Mouse (Mus musculus): ENCODE data around the gene Zmynd15.

Zmynd15 gene

GRCm38 (mm10) chr11:70500476-70500812 is 41.2 kb downstream of the Zmynd15 start:
- intact Hi-C loops (cut with DNase I): no loop called here

GRCm38 (mm10) chr11:70502018-70502417 is 42.8 kb downstream of the Zmynd15 start:
- intact Hi-C loops (cut with DNase I): loop anchor here (2.0 kb wide), 1 partner anchor 49 kb away; no protein-coding TSS in a partner anchor

GRCm38 (mm10) chr11:70504970-70505369 is 45.7 kb downstream of the Zmynd15 start, which contains the start of gene Tm4sf5:
TSS of gene Tm4sf5 (plus strand) at chr11:70505244.
- intact Hi-C loops (cut with DNase I): loop anchor here (5.0 kb wide), 2 partner anchors 73 to 93 kb away; partner anchors contain the start of genes Arrb2 and Pelp1

GRCm38 (mm10) chr11:70506385-70506784 is 47.2 kb downstream of the Zmynd15 start:
- intact Hi-C loops (cut with DNase I): loop anchor here (5.0 kb wide), 2 partner anchors 74 to 94 kb away; partner anchors contain the start of genes Arrb2 and Pelp1

GRCm38 (mm10) chr11:70506962-70507515 is 47.8 kb downstream of the Zmynd15 start:
- intact Hi-C loops (cut with DNase I): loop anchor here (5.0 kb wide), 2 partner anchors 75 to 95 kb away; partner anchors contain the start of genes Arrb2 and Pelp1

- intact Hi-C loops (cut with DNase I): loop anchor here (5.0 kb wide), 2 partner anchors 78 to 98 kb away; partner anchors contain the start of genes Arrb2 and Pelp1
Observed at GRCm38 (mm10) chr11:70509753-70510564, 50.7 kb downstream of the Zmynd15 start.

GRCm38 (mm10) chr11:70511242-70511641 is 52.0 kb downstream of the Zmynd15 start:
- intact Hi-C loops (cut with DNase I): no loop called here

- intact Hi-C loops (cut with DNase I): no loop called here
Observed at GRCm38 (mm10) chr11:70511825-70512224, 52.6 kb downstream of the Zmynd15 start.

- intact Hi-C loops (cut with DNase I): no loop called here
Observed at GRCm38 (mm10) chr11:70512709-70513342, 53.6 kb downstream of the Zmynd15 start.

- intact Hi-C loops (cut with DNase I): no loop called here
Observed at GRCm38 (mm10) chr11:70513520-70513919, 54.3 kb downstream of the Zmynd15 start.

GRCm38 (mm10) chr11:70514288-70514687 is 55.1 kb downstream of the Zmynd15 start, which contains the start of gene Vmo1:
TSS of gene Vmo1 (minus strand) at chr11:70514616.
- intact Hi-C loops (cut with DNase I): no loop called here

Small RNAs within 50 kb of the gene (microRNA-seq; reads per million reads assigned to microRNA genes)
- gene Mir7115: 0.46 to 1.5 reads per million in 2 experiments

Measured in adrenal gland (tissue).